Mouse (Mus musculus): Measurements from ENCODE around the gene Atp1a2.

Atp1a2 gene

DNA sequence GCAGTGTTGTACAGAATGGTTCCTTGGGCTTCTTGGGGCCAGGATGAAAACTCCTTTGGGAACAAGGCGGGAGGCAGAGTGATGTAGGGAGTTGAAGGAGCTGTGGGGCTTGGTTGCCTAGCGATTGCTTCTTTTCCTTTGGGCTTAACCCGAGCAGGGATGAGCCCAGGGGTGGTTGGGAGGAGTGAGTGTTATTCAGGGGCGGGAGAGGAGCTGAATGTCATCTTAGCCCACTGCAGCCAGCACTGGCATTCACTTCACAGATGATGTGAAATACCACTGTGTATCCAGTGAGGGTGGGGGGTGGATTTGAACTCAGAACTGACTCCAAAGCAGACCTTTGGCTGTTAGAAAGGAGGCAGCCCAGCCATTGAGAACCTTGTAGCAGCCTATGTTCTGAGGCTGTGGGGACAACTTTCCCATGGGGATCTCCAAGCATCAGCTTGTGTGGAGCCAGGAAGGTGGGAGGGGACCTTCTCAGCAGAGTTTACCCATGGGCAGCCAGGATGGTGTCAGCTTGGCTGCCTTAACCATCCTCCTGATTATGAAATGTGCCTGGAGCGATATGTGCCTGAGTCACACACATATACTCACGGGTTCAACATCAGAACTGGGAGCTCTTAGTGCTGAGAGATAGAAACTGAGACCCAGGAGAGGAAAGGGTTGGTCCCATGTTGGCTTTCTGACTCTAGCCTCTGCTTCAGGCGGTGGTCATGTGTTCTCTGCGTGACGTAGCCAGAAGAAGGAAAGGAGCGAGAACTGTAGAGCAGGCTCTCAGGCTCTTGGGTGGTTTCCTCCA lies 15.9 kb upstream of the Atp1a2 start:
- CTCF ChIA-PET: interaction anchor here in 3 of 4 experiments (0.6 to 2.4 kb wide), 6 partner anchors 9 to 268 kb away, joined by 3 to 14 read pairs (median 3); no protein-coding TSS in a partner anchor
- POLR2A ChIA-PET: interaction anchor here in 2 of 4 experiments (0.5 to 3.1 kb wide), 24 partner anchors 9 to 534 kb away, joined by 3 to 15 read pairs (median 4); partner anchors contain the start of genes Pea15a (in 2 of the 2), Pex19 (in 2 of the 2) and Kcnj10 (in 1 of the 2)

DNA sequence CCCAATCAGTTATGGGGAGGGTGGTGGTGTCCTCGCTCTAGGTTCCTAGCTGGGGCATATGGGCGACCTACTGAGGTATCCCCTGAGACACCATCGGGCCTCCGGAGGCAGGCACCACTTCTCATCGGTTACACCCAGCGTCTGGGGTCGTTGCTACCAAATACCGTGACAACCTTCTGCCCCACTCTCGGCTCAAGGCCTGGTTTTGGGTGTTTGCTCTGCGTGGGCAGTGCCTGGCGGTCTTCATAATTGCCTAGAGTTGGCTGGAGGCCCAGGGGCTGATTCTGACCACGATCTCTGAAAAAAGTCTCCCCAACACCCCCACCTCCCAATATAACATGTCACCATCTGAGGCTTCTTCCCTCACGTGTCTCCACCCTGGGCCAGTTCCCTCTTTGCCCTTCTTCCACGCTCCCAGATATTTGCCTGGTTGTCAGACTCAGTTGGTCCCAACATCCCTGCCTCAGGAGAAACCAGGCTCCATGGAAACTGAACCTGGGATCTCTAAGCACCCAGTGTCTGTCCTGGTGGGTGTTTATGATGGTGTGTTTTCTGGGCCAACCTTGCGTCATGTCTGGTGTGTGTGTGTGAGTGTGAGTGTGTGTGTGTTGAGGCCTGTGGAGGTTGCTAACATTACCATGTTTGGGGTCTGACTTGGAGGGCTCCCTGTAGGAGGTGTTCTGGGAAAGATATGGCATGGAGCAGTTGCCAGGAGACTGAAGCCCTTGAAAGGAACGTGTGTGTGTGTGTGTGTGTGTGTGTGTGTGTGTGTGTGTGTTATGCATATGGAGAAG lies 15.1 kb upstream of the Atp1a2 start:
- POLR2A ChIA-PET: interaction anchor here in 3 of 4 experiments (0.6 to 3.4 kb wide), 19 partner anchors 11 to 189 kb away, joined by 3 to 19 read pairs (median 3); partner anchors contain the start of genes Pex19 (in 2 of the 3), Pigm (in 2 of the 3), Dcaf8 (in 1 of the 3) and Kcnj10 (in 1 of the 3)
- CTCF ChIA-PET: interaction anchor here in 3 of 4 experiments (1.2 to 4.6 kb wide), 7 partner anchors 11 to 266 kb away, joined by 3 to 25 read pairs (median 12); partner anchors contain the start of gene Kcnj10 (in 1 of the 3)

DNA sequence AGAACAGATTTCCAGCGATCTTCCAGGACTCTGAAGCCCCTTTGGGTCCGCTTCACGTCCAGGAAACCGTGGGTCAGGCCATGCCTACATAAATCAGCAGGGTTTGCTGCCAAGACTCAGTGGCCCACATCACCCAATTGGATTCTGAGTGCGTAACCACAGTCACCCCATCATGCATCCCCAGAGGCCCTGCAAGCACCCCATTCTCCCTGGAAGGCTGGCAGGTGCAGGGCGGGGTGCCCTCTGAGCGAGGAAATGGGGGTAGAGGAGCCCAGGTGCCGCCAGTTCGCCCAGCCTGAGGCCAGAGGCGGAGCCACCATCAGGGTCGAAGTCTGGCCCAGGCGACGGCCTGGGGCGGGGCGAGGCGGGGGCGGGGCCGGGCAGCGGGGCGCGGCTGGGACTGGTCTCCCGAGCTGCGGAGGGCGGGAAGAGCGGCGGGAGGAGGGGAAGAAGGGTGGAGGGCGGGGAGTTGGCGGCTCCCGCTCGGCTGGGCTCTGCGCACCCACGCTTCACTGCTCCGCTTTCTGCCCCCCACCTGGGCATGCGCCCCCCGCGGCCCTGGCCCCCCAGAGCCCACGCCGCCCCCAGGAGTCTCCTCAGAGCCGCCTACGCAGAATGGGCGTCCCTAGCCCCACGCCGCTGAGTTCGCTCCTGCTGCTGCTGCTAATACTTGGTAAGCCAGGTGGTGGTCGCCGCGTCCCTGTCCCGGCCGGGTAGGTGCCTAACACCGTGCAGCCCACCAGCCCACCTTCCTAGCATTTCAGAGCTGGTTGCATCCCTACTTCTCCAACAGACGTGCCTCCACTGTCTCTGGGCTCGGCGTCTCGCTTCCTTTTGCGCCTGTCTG lies 14.3 kb upstream of the Atp1a2 start:
- CTCF ChIA-PET: interaction anchor here (0.6 to 4.6 kb wide), 24 partner anchors 8 to 1295 kb away, joined by 3 to 25 read pairs (median 4); partner anchors contain the start of genes Kcnj10 (in 1 of the 4) and Pex19 (in 1 of the 4)
- POLR2A ChIA-PET: interaction anchor here (0.6 to 3.4 kb wide), 31 partner anchors 9 to 295 kb away, joined by 3 to 19 read pairs (median 3); partner anchors contain the start of genes Pigm (in 2 of the 4), Copa (in 1 of the 4), Dcaf8 (in 1 of the 4) and Kcnj10 (in 1 of the 4)

DNA sequence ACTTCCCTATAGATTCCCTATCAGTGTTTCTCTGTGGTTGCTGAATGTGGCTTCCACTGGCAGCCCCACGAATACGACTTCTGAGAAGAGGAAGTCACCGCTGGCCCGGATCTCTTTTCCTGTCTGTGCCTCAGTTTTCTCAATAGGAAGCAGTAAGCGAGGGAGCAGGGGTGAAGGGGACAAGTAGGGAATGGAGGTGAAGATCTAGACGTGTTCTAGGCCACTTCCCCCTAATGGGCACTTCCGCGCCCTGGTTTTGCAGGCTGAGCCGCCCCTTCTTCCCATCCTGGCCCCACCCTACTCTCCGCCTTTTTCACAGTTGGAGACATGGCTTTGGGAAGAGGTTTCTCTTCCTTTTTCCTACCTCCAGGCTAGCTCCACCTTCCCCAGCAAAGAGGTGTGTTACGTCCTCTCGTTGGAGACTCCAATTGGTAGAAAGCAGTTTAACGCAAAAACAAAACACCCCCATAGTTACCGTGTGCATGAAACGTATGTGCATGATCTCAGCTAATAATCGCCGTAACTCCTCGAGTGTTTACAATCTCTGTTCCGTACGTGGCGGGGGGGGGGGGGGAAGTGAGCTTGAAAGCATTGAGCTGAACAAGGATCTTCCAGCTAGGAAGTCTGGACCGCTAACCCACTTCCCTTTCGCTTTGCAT lies 13.5 kb upstream of the Atp1a2 start:
- POLR2A ChIA-PET: interaction anchor here (0.6 to 3.4 kb wide), 40 partner anchors 8 to 294 kb away, joined by 3 to 19 read pairs (median 3); partner anchors contain the start of genes Dcaf8 (in 2 of the 4), Copa (in 1 of the 4), Ncstn (in 1 of the 4) and Pigm (in 1 of the 4)

DNA sequence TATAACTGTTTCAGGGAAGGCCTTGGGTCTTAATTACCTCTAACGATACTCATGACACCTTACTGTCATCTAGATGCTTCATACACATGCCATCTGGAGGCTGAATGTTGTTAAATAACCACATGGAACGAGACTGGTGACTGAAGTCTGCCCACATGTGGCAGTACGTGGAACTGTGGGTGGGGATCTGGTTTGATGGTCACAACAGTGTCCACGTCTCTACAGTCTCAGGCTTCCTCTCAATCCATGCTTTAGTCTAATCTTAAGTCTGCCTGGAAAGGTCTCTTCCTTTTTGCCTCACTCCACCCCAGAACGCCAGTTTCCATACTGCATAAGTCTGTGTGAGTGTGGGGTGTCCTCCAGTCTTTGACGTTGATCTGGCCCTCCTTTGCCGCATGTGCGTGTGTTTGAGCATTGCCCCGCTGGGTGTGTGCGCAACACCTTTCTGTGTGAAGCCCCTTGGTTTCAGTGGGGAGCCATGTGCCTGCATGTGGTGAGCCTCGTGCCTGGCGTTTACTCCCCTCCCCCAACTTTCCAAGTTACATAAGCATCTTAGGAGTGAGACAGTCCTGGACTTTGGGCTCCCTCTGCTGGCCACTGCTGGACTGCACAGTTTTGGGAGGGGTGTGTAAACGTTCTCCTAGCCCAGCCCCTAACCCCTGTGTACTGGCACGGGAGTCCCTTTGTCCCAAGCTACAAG lies 12.0 kb upstream of the Atp1a2 start:
- ChIA-PET CTCF (interaction anchor here (0.6 to 4.6 kb wide), 31 partner anchors 9 to 1110 kb away, joined by 3 to 25 read pairs (median 4); partner anchors contain the start of genes Atp1a2 (in 1 of the 4), Kcnj10 (in 1 of the 4), Pea15a (in 1 of the 4) and Pex19 (in 1 of the 4)), POLR2A (interaction anchor here in 3 of 4 experiments (0.5 to 3.4 kb wide), 22 partner anchors 9 to 524 kb away, joined by 3 to 19 read pairs (median 3); partner anchors contain the start of gene Dcaf8 (in 1 of the 3))

More for the DNA sequence above, 13.5 kb upstream of the Atp1a2 start:
- CTCF ChIA-PET: interaction anchor here (0.5 to 4.6 kb wide), 33 partner anchors 9 to 1295 kb away, joined by 3 to 25 read pairs (median 4); partner anchors contain the start of genes Atp1a4 (in 1 of the 4), Kcnj10 (in 1 of the 4) and Pex19 (in 1 of the 4)

DNA sequence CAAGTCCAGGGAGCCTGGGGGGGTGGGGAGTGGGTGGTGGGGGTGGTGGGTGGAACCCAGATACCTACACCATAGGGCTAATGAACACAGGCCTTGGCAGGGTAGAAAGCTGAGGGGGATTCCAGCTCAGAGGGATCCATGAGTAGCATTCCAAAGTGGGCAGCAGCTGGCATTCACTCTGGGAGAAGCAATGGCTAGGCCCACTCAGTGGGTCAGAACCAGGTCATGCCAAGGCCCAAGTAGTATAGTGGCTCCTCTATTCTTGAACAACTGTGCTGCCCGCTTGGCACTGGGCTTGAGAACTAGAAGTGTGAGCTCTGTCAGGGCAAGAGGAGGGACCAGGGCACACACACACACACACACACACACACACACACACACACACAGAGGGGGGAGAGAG lies 10.5 kb upstream of the Atp1a2 start:
- CTCF ChIA-PET: interaction anchor here in 2 of 4 experiments (0.6 to 4.6 kb wide), 14 partner anchors 16 to 482 kb away, joined by 3 to 17 read pairs (median 4); no protein-coding TSS in a partner anchor
- POLR2A ChIA-PET: interaction anchor here in 3 of 4 experiments (0.5 to 2.1 kb wide), 15 partner anchors 8 to 169 kb away, joined by 3 to 8 read pairs (median 4); partner anchors contain the start of genes Atp1a2 (in 2 of the 3), Dcaf8 (in 2 of the 3) and Igsf8 (in 1 of the 3)

DNA sequence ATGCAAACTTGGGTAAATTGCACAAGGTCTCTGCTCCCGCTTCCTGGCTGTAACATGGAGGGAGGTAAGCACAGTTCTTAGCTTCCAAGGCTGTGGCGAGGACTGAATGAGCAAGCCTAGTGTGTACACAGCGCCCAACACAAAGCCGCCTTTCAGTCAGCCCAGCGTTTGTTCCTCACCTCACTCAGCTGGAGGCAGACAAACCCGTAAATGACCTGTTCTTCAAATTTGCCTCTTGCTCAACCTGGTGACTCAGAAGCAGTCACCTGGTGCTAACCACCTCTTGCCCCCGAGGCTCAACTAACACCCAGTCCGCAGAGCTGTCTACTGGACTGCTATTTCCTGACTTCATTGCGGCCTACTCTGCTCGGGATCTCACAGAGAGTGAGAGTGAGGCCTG lies 10.1 kb upstream of the Atp1a2 start:
- CTCF ChIA-PET: interaction anchor here in 2 of 4 experiments (0.6 to 1.6 kb wide), 14 partner anchors 17 to 482 kb away, joined by 3 to 9 read pairs (median 4); no protein-coding TSS in a partner anchor
- POLR2A ChIA-PET: interaction anchor here in 3 of 4 experiments (0.5 to 2.1 kb wide), 15 partner anchors 10 to 181 kb away, joined by 3 to 8 read pairs (median 4); partner anchors contain the start of genes Atp1a2 (in 2 of the 3), Dcaf8 (in 2 of the 3), Igsf8 (in 1 of the 3) and Pex19 (in 1 of the 3)

DNA sequence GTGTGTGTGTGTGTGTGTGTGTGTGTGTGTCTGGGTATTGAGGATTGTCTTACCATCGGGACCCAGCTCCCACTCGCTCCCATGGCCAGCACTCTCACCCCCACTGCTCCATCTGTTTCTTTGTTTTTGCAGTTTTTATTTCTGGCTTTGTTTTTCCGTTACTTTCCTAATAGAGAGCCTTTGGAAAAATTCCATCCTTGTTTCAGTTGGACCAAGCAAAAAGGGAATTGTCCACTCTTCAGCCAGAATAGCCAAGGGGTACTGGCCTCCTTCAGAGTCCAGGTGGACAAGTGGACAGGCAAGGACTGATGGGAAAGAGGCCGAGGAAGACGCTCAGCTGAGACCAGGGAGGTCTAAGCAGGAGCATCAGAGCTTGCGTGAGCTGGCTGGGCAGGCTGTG lies 9.0 kb upstream of the Atp1a2 start:
- POLR2A ChIA-PET: interaction anchor here (0.6 to 2.1 kb wide), 10 partner anchors 9 to 180 kb away, joined by 3 to 8 read pairs (median 4); partner anchors contain the start of genes Atp1a2 (in 2 of the 4), Dcaf8 (in 1 of the 4) and Pex19 (in 1 of the 4)
- CTCF ChIA-PET: interaction anchor here in 2 of 4 experiments (0.6 to 1.6 kb wide), 9 partner anchors 10 to 927 kb away, joined by 3 to 9 read pairs (median 3); no protein-coding TSS in a partner anchor

DNA sequence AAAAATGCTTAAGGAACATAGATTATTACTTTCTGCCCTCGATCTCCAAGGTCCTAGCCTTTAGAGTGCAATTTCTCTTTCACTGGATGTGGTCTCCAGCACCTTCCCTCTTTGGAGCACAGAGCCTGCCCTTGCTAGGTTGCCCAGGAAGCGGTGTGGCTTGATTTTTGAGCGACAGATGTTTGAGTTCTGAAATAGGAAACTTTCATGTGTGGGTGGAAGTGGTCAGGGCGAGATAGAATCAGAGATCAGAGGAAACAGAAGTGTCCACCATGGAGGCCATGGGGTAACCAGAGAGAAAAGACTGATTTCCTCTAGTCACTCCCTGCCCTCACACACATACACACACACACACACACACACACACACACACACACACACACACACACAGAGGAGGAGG lies 8.3 kb upstream of the Atp1a2 start:
- ChIA-PET CTCF (interaction anchor here (0.6 to 1.0 kb wide), 6 partner anchors 11 to 1102 kb away, joined by 3 to 5 read pairs (median 4); no protein-coding TSS in a partner anchor), POLR2A (interaction anchor here in 3 of 4 experiments (0.6 to 2.1 kb wide), 5 partner anchors 8 to 171 kb away, joined by 3 to 7 read pairs (median 4); partner anchors contain the start of genes Atp1a2 (in 1 of the 3) and Dcaf8 (in 1 of the 3))

DNA sequence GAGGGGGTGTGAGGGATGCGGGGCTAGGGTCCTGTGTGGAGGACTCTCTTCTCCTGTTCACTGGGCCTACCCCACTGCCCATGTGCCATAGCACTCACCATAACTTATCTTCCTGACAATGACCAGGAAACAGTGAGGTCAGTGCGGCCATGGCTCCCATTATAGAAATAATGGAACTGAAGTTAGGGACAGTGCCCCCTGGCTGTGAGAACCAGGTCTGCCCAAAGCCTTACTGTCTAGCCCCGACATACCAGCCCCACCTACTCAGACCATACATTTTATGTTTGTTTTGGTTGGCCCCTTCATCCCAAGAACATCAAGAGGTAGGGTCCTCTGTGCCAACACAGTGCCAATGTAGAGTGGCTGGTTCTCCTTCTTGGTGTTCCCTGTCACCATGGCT lies 7.8 kb upstream of the Atp1a2 start:
- POLR2A ChIA-PET: interaction anchor here in 1 of 4 experiments (0.6 to 1.4 kb wide), 3 partner anchors 30 to 133 kb away, joined by 3 read pairs; no protein-coding TSS in a partner anchor

DNA sequence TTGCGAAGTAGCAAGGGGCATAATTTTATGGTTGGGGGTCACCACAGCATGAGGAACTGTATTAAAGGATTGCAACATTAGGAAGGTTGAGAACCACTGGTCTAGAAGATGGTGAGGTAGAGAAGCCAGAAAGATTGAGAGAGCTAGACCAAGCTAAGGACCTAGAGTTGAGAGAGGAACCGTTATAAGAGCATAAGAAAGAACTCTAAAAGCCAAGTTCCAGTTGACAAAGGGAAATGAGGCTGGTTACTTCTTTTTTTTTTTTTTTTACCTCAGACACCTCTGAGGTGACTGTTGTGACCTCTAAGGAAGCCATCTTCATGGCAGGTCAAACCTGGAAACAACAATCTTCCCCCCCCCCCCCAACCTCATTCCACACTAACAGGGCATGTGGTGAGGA lies 7.3 kb upstream of the Atp1a2 start:
- ChIA-PET POLR2A (interaction anchor here in 2 of 4 experiments (0.6 to 1.4 kb wide), 8 partner anchors 16 to 178 kb away, joined by 3 to 6 read pairs (median 3); partner anchors contain the start of genes Pea15a (in 1 of the 2) and Pex19 (in 1 of the 2)), CTCF (interaction anchor here (0.6 to 1.4 kb wide), 11 partner anchors 12 to 748 kb away, joined by 3 to 14 read pairs (median 4); no protein-coding TSS in a partner anchor)

More for the DNA sequence above, 7.8 kb upstream of the Atp1a2 start:
- CTCF ChIA-PET: interaction anchor here in 3 of 4 experiments (0.6 to 0.9 kb wide), 6 partner anchors 17 to 295 kb away, joined by 3 to 13 read pairs (median 4); no protein-coding TSS in a partner anchor

DNA sequence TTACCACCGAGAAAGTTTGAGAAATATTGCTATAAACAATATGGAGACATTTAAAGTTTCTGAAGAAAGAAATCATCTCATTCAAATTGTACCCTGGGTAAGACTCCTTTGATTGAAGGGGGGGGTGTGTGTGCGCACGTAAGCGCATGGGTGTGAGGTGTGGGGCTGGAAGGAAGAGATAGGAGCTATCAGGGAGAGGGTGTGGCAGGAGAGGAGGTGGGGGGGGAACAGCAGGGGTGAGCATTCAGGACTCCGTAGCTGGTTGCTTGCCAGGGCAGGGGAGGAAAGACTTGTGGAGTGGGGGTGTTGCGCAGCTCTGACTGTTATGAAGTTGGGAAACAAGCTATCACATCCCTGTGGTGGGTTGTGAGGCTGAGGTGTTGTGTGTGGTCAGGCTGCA lies 6.6 kb upstream of the Atp1a2 start:
- ChIA-PET POLR2A (interaction anchor here in 2 of 4 experiments (0.6 to 1.4 kb wide), 10 partner anchors 16 to 224 kb away, joined by 3 to 6 read pairs (median 4); partner anchors contain the start of genes Dcaf8 (in 1 of the 2), Pea15a (in 1 of the 2) and Pex19 (in 1 of the 2)), CTCF (interaction anchor here (0.6 to 1.4 kb wide), 12 partner anchors 11 to 478 kb away, joined by 3 to 14 read pairs (median 4); no protein-coding TSS in a partner anchor)

DNA sequence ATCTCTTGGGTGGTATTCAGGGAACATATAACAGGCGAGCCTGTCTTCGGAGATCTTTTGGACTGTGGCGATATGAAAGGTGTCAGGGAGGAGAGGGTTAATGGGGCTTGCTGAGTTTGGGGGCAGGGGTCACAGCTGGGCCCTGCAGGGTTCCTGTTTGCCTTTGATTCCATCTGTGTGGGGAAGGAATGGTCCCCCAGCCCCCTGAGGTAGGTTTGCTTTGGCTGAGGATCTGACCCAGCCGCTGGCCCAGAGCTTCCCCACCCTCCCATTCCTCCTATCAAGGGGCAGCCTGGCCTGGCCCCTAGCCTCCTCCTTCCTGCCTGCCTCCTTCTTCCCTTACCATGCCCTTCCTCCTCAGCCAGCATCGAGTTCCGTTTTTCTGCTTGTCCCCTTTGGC lies 5.0 kb upstream of the Atp1a2 start:
- ChIA-PET CTCF (interaction anchor here in 1 of 4 experiments (0.8 to 1.4 kb wide), 3 partner anchors 9 to 174 kb away, joined by 3 to 4 read pairs (median 3); no protein-coding TSS in a partner anchor), POLR2A (interaction anchor here in 2 of 4 experiments (0.5 to 2.2 kb wide), 5 partner anchors 9 to 60 kb away, joined by 3 to 11 read pairs (median 4); no protein-coding TSS in a partner anchor)

DNA sequence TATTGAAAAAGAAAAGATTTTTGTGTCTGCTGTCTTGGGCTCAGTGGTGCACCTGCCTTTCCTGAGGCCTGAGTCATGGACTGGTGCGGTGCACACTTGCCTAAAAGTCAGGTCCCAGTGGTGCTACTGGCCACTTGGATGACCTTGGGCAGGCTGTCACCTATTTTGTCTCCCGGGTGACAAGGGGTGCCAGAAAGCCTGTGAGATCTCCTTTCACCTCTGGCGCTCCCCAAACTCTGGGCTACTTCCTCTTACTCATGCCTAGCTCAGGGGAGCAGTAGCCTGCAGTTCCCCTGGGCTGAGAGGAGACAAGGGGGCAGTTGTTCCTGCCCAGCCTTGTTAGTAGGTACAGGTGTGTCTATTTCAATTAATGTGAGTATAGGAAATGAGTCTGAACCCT lies 4.4 kb upstream of the Atp1a2 start:
- CTCF ChIA-PET: interaction anchor here in 1 of 4 experiments (0.8 to 1.4 kb wide), 4 partner anchors 9 to 691 kb away, joined by 3 read pairs; no protein-coding TSS in a partner anchor
- POLR2A ChIA-PET: interaction anchor here in 2 of 4 experiments (1.4 to 2.2 kb wide), 8 partner anchors 9 to 275 kb away, joined by 3 to 12 read pairs (median 6); partner anchors contain the start of genes Atp1a4 (in 1 of the 2), Igsf8 (in 1 of the 2) and Vangl2 (in 1 of the 2)
